In the genomic region with DNA sequence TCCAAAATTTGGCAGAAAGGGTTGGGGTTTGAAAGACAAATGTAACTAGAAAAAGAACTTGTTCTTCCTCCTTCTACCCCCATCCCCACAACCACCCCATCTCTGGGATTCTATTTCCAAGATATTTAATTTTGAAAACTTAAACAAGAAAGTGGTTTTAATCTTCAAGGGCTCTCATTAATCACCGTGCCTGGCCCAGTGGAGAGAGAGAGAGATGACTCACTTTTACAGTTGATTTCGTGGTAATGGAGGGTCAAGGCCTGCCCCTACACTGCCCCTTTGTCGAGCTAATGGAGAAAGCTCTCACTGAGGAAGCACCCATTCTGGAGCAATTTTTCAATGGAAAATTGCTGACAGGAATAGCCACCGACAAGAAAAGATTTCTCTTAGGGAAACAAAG, we compare ENCODE assay signal across 16 mouse cellular contexts.
"Had no signal": no experiment of that assay in that cellular context is flagged by ENCODE, and none has a peak within 500 bp of the region (broad histone marks: within the 10 kb centered on the region; RNA-seq: fewer than 3 reads in every experiment).

No protein-coding gene starts in this region.

- H3K36me3 ChIP-seq: limb, embryonic 15.5 days; liver, embryonic 13.5 days; lung, embryonic 15.5 days; midbrain, embryonic 15.5 days; neural tube, embryonic 13.5 days had no signal

- H3K9ac ChIP-seq: limb, embryonic 15.5 days; liver, embryonic 13.5 days; liver, postnatal 0 days; lung, embryonic 15.5 days; midbrain, embryonic 15.5 days; neural tube, embryonic 13.5 days had no signal

- H3K4me2 ChIP-seq: limb, embryonic 15.5 days; liver, embryonic 13.5 days; lung, embryonic 15.5 days; midbrain, embryonic 11.5 days; midbrain, embryonic 15.5 days; neural tube, embryonic 13.5 days had no signal

- H3K27ac ChIP-seq: kidney, postnatal 0 days; limb, embryonic 15.5 days; liver, embryonic 13.5 days; lung, embryonic 15.5 days; macrophage; midbrain, embryonic 15.5 days; neural tube, embryonic 13.5 days; stomach, postnatal 0 days had no signal

- ATAC-seq: liver, postnatal 0 days; midbrain, embryonic 15.5 days had no signal

- H3K9me3 ChIP-seq: limb, embryonic 15.5 days; liver, embryonic 13.5 days; lung, embryonic 15.5 days; midbrain, embryonic 15.5 days; neural tube, embryonic 13.5 days had no signal

- H3K4me3 ChIP-seq: limb, embryonic 15.5 days; liver, embryonic 13.5 days; lung, embryonic 15.5 days; megakaryocyte, embryonic 14.5 days; midbrain, embryonic 15.5 days; neural tube, embryonic 13.5 days had no signal

- H3K27me3 ChIP-seq: limb, embryonic 15.5 days; lung, embryonic 15.5 days; midbrain, embryonic 15.5 days; neural tube, embryonic 13.5 days had no signal

- DNase-seq: kidney, postnatal 4 days; layer of hippocampus, adult 9-11 months; layer of hippocampus, postnatal 36 days; liver, embryonic 13.5 days; liver, postnatal 0 days; lung, postnatal 14 days; thymus, postnatal 4 days had no signal
